Comparison of ENCODE assay signal across 10 mouse cellular contexts in the genomic region with DNA sequence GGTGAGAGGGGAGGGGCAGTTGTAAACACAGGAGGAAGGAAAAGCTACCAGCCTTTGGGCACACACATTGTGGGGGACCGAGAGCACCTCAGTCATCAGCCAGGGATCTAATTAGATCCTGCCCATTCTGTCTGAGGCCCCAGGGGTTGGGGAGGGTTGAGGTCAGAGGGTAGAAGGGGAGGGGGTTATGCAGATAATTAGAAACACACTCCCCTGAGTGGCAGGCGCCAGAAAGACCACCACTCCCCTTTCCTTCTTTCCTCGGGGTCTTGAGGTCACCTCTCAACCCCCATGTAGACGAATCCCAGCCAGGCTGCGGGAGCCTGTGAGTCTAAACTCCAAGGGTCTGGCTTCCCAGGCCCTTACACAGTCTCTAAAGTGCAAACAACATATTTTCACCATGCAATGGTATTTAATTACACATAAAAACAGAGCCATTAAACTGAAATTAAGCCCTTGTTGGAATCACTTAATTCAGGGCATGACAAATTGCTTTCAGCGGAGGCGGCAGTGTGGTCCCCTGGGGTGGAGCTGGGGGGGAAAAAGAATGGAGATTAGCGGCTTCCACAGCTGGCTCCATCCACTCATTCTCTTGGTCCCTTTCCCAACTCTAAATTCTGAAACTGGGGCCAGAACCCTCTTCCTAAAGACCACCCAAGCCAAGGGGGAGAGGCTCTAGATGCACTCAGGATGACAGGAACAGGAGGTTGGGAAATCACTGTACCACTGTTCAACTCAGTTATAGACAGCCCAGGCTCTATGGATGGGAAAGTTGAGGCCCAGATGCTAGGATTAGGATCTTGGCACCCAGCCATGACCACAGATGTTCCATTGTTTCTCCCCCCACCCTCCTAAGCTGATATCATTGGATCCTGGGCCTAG. TPM values are rescaled to one million over a fixed set of nuclear protein-coding genes. Genes with fewer than 3 reads are reported as not detected.
DNase-seq lines count a peak whose midpoint lies in the region; ATAC-seq lines count a peak whose summit lies in the region.
"Had no signal": no experiment of that assay in that cellular context is flagged by ENCODE, and none has a peak within 500 bp of the region (broad histone marks: within the 10 kb centered on the region; RNA-seq: fewer than 3 reads in every experiment).

No protein-coding gene starts in this region.

- no peak overlapping the region for H3K9ac ChIP-seq in lung, embryonic 15.5 days
- H3K9ac ChIP-seq in embryonic facial prominence, embryonic 12.5 days = 0 out of 2 replicates have a peak overlapping the region, but pooled peaks have one; percentile 7
- H3K9ac ChIP-seq in heart, embryonic 13.5 days = no peak overlapping the region; the same call in 1 of the 2 replicates
- H3K9ac ChIP-seq in limb, embryonic 15.5 days = no peak overlapping the region
- H3K9ac ChIP-seq in liver, embryonic 11.5 days (ENCODE audit: low read depth, low read length) = no peak overlapping the region

- H3K4me1 ChIP-seq in lung, embryonic 15.5 days = peaks cover 25% of the 10 kb centered on the region
- peaks cover 27% of the 10 kb centered on the region for H3K4me1 ChIP-seq in embryonic facial prominence, embryonic 12.5 days
- H3K4me1 ChIP-seq in heart, embryonic 13.5 days = peaks cover 16% of the 10 kb centered on the region
- H3K4me1 ChIP-seq in limb, embryonic 15.5 days = peaks cover 29% of the 10 kb centered on the region
- H3K4me1 ChIP-seq in liver, embryonic 11.5 days (replicated peaks; ENCODE audit: control insufficient read depth, insufficient read depth, low read length) = peaks cover 5% of the 10 kb centered on the region

- H3K36me3 ChIP-seq in lung, embryonic 15.5 days = peaks cover 15% of the 10 kb centered on the region
- H3K36me3 ChIP-seq in embryonic facial prominence, embryonic 12.5 days = peaks cover 23% of the 10 kb centered on the region
- H3K36me3 ChIP-seq in heart, embryonic 13.5 days = peaks cover 22% of the 10 kb centered on the region
- peaks cover 22% of the 10 kb centered on the region for H3K36me3 ChIP-seq in limb, embryonic 15.5 days
- peaks cover 15% of the 10 kb centered on the region for H3K36me3 ChIP-seq in liver, embryonic 11.5 days (ENCODE audit: control insufficient read depth, insufficient read depth, low read length)

- no peak overlapping the region for H3K4me2 ChIP-seq in lung, embryonic 15.5 days
- 0 out of 2 replicates have a peak overlapping the region, but pooled peaks have one; percentile 8 for H3K4me2 ChIP-seq in embryonic facial prominence, embryonic 12.5 days (replicated peaks)
- H3K4me2 ChIP-seq in heart, embryonic 13.5 days = no peak overlapping the region
- no peak overlapping the region for H3K4me2 ChIP-seq in limb, embryonic 15.5 days
- H3K4me2 ChIP-seq in liver, embryonic 11.5 days = no peak overlapping the region

- 13% methylated on average over 8 of the region's 8 CpGs for WGBS in lung, embryonic 15.5 days
- WGBS in embryonic facial prominence, embryonic 12.5 days = 3% methylated on average over 8 of the region's 8 CpGs
- WGBS in heart, embryonic 13.5 days = 31% methylated on average over 8 of the region's 8 CpGs
- WGBS in limb, embryonic 15.5 days = 10% methylated on average over 8 of the region's 8 CpGs
- WGBS in liver, embryonic 11.5 days = 30% methylated on average over 8 of the region's 8 CpGs

- peak overlapping the region; percentile 46 for H3K27ac ChIP-seq in lung, embryonic 15.5 days
- H3K27ac ChIP-seq in embryonic facial prominence, embryonic 12.5 days = peak overlapping the region; percentile 83
- peak overlapping the region; percentile 65 for H3K27ac ChIP-seq in heart, embryonic 13.5 days (replicated peaks)
- peak overlapping the region; percentile 78 for H3K27ac ChIP-seq in limb, embryonic 15.5 days
- no peak overlapping the region for H3K27ac ChIP-seq in liver, embryonic 11.5 days (ENCODE audit: low read depth, low read length)

- H3K27me3 ChIP-seq in lung, embryonic 15.5 days = no peaks in the 10 kb centered on the region
- H3K27me3 ChIP-seq in embryonic facial prominence, embryonic 12.5 days = no peaks in the 10 kb centered on the region
- no peaks in the 10 kb centered on the region for H3K27me3 ChIP-seq in heart, embryonic 13.5 days (replicated peaks)
- no peaks in the 10 kb centered on the region for H3K27me3 ChIP-seq in limb, embryonic 15.5 days
- H3K27me3 ChIP-seq in liver, embryonic 11.5 days (replicated peaks; ENCODE audit: control insufficient read depth, insufficient read depth, low read length) = no peaks in the 10 kb centered on the region

- H3K9me3 ChIP-seq in lung, embryonic 15.5 days = no peaks in the 10 kb centered on the region
- H3K9me3 ChIP-seq in embryonic facial prominence, embryonic 12.5 days = 0 out of 2 replicates have a peak, but pooled peaks cover 6% of the 10 kb centered on the region
- peaks cover 7% of the 10 kb centered on the region; the same call in 1 of the 2 replicates for H3K9me3 ChIP-seq in heart, embryonic 13.5 days
- no peaks in the 10 kb centered on the region for H3K9me3 ChIP-seq in limb, embryonic 15.5 days
- H3K9me3 ChIP-seq in liver, embryonic 11.5 days (ENCODE audit: control insufficient read depth, low read length) = no peaks in the 10 kb centered on the region

- H3K4me3 ChIP-seq in lung, embryonic 15.5 days = no peak overlapping the region
- no peak overlapping the region for H3K4me3 ChIP-seq in embryonic facial prominence, embryonic 12.5 days
- H3K4me3 ChIP-seq in heart, embryonic 13.5 days = no peak overlapping the region
- H3K4me3 ChIP-seq in limb, embryonic 15.5 days = no peak overlapping the region
- H3K4me3 ChIP-seq in liver, embryonic 11.5 days (ENCODE audit: low read depth, low read length) = no peak overlapping the region
- H3K4me3 ChIP-seq: myocyte had no signal

- no peak for DNase-seq in lung, postnatal 36 days
- no peak for DNase-seq in cerebellum, postnatal 10 days
- DNase-seq in layer of hippocampus, adult 9-10 months (ENCODE audit: low spot score) = no peak
- no peak for DNase-seq in liver, embryonic 11.5 days (ENCODE audit: low spot score)

- peak; percentile 81 for ATAC-seq in lung, embryonic 15.5 days (ENCODE audit: borderline replicate concordance, extremely low read depth, low FRiP score, low TSS enrichment)
- ATAC-seq in embryonic facial prominence, embryonic 12.5 days (ENCODE audit: insufficient number of reproducible peaks, insufficient read depth, low FRiP score, low TSS enrichment) = peak; percentile 70
- no peak; the same call in 1 of the 2 replicates for ATAC-seq in heart, embryonic 13.5 days (ENCODE audit: extremely low read depth, insufficient number of reproducible peaks, low FRiP score, low TSS enrichment)
- peak; percentile 72 for ATAC-seq in limb, embryonic 15.5 days (ENCODE audit: insufficient number of reproducible peaks, low FRiP score, low TSS enrichment, low read depth)
- ATAC-seq in liver, embryonic 11.5 days (replicated peaks; ENCODE audit: low FRiP score) = no peak
- ATAC-seq: inflammation-experienced regulatory T-cells, adult 6 months had no signal

RNA-seq across cellular contexts. Expression of a gene that starts 14.8 kb away (rescaled TPM):
- polyA plus RNA-seq in lung, embryonic 15.5 days (2015; fragmentation: Nextera tagmentation; extraction: Ambion mirVana) = 498 and 524 TPM in 2 replicates
- 942 and 961 TPM in 2 replicates for polyA plus RNA-seq in embryonic facial prominence, embryonic 12.5 days (2016; fragmentation: Nextera tagmentation; extraction: Ambion mirVana)
- polyA plus RNA-seq in heart, embryonic 13.5 days (2015; fragmentation: Nextera tagmentation; extraction: Ambion mirVana) = 371 and 397 TPM in 2 replicates
- 1,243 and 1,296 TPM in 2 replicates for polyA plus RNA-seq in limb, embryonic 15.5 days (2015; fragmentation: Nextera tagmentation; extraction: Ambion mirVana)
- 324 and 328 TPM in 2 replicates for polyA plus RNA-seq in liver, embryonic 11.5 days (2014; fragmentation: Nextera tagmentation; extraction: Ambion mirVana)

RNA-seq across cellular contexts. Expression of a gene that starts 31.8 kb away (rescaled TPM):
- 276 and 280 TPM in 2 replicates for polyA plus RNA-seq in lung, embryonic 15.5 days (2015; fragmentation: Nextera tagmentation; extraction: Ambion mirVana)
- polyA plus RNA-seq in embryonic facial prominence, embryonic 12.5 days (2016; fragmentation: Nextera tagmentation; extraction: Ambion mirVana) = 288 and 289 TPM in 2 replicates
- 158 and 170 TPM in 2 replicates for polyA plus RNA-seq in heart, embryonic 13.5 days (2015; fragmentation: Nextera tagmentation; extraction: Ambion mirVana)
- 162 and 178 TPM in 2 replicates for polyA plus RNA-seq in limb, embryonic 15.5 days (2015; fragmentation: Nextera tagmentation; extraction: Ambion mirVana)
- polyA plus RNA-seq in liver, embryonic 11.5 days (2014; fragmentation: Nextera tagmentation; extraction: Ambion mirVana) = 315 and 330 TPM in 2 replicates

RNA-seq across cellular contexts. Expression of a gene that starts 33.3 kb away (rescaled TPM):
- 0.21 and 0.42 TPM in 2 replicates for polyA plus RNA-seq in lung, embryonic 15.5 days (2015; fragmentation: Nextera tagmentation; extraction: Ambion mirVana)
- 0.24 and 0.28 TPM in 2 replicates for polyA plus RNA-seq in embryonic facial prominence, embryonic 12.5 days (2016; fragmentation: Nextera tagmentation; extraction: Ambion mirVana)
- 0.15 and 0.21 TPM in 2 replicates for polyA plus RNA-seq in heart, embryonic 13.5 days (2015; fragmentation: Nextera tagmentation; extraction: Ambion mirVana)
- 1.9 and 2.1 TPM in 2 replicates for polyA plus RNA-seq in limb, embryonic 15.5 days (2015; fragmentation: Nextera tagmentation; extraction: Ambion mirVana)
- polyA plus RNA-seq in liver, embryonic 11.5 days (2014; fragmentation: Nextera tagmentation; extraction: Ambion mirVana) = 0.21 TPM in 1 of 2 replicates, not detected in the other

Comparison
In these comparisons a context has a peak if more than half of its experiments do, and no peak if none do; other contexts are left out.
1. ATAC-seq: peak in lung, embryonic 15.5 days (single experiment), embryonic facial prominence, embryonic 12.5 days (single experiment) and limb, embryonic 15.5 days (single experiment); none in heart, embryonic 13.5 days (single experiment) and liver, embryonic 11.5 days (single experiment).